Mouse (Mus musculus) kidney, embryonic 14.5 days (tissue): ENCODE measurements at regions not wholly inside any gene's neighbourhood (a gene's known extent, or its start where the extent isn't known, plus 50 kb on each side); places are given as distances from the start of the nearest gene placed in this dataset.
"Not testable (repeated sequence)": the region's sequence is repeated elsewhere in the genome, so short reads cannot be mapped to it uniquely, and the experiment has no call there.

Experiments used
- ATAC-seq: fragments of 200-750 bp; cut with Nextera tagmentation; 2 replicates; pipeline ENCODE4 v1.8.0; 2017; ENCODE audit warnings: moderate number of reproducible peaks, mild to moderate bottlenecking, moderate TSS enrichment, moderate library complexity; ENCODE audit not compliant: low FRiP score, low TSS enrichment
- H3K27ac ChIP-seq: fragments of 300-500 bp; sonication (generic); 2 replicates; pipeline ENCODE4 v1.5.1; 2014; ENCODE audit warnings: low read depth, mild to moderate bottlenecking, low read length, moderate library complexity, mixed read lengths
- H3K27me3 ChIP-seq: fragments of 300-500 bp; sonication (generic); 2 replicates; pipeline ENCODE4 v1.6.1; 2014; ENCODE audit warnings: mild to moderate bottlenecking, low read length; ENCODE audit not compliant: control insufficient read depth, insufficient read depth
- H3K36me3 ChIP-seq: fragments of 300-500 bp; sonication (generic); 2 replicates; pipeline ENCODE4 v1.6.1; 2014; ENCODE audit warnings: low read length, mixed read lengths; ENCODE audit not compliant: control insufficient read depth, insufficient read depth
- H3K4me1 ChIP-seq: fragments of 300-500 bp; sonication (generic); 2 replicates; pipeline ENCODE4 v1.6.1; 2014; ENCODE audit warnings: low read length, mixed read lengths; ENCODE audit not compliant: control insufficient read depth, insufficient read depth
- H3K4me2 ChIP-seq: fragments of 300-500 bp; sonication (generic); replicated peaks from 2 replicates; pipeline ENCODE4 v1.6.1; 2014; ENCODE audit warnings: low read depth, mild to moderate bottlenecking, low read length
- H3K4me3 ChIP-seq: fragments of 300-500 bp; sonication (generic); 2 replicates; pipeline ENCODE4 v1.5.1; 2014; ENCODE audit warnings: mild to moderate bottlenecking, low read length
- H3K9ac ChIP-seq: fragments of 300-500 bp; sonication (generic); 2 replicates; pipeline ENCODE4 v1.6.1; 2014; ENCODE audit warnings: low read depth, mild to moderate bottlenecking, low read length, moderate library complexity
- H3K9me3 ChIP-seq: fragments of 300-500 bp; sonication (generic); 2 replicates; pipeline ENCODE4 v1.6.1; 2016; ENCODE audit warnings: low read length; ENCODE audit not compliant: control insufficient read depth
- WGBS: fragments of 180-500 bp; shearing (Covaris S2); extraction: QIAGEN DNeasy Blood & Tissue Kit; methylation state at CpG from one replicate; pipeline ENCODE4 v1.1.7; 2014; 5-methylcytosine and 5-hydroxymethylcytosine counted together

GRCm38 (mm10) chr16:9056430-9056829 lies 226.5 kb downstream of the 1810013L24Rik start:
- Histone ChIP-seq H3K27ac (no peak overlapping the region), H3K4me1 (no peaks in the 10 kb centered on the region), H3K4me2 (no peak overlapping the region), H3K27me3 (no peaks in the 10 kb centered on the region), H3K9me3 (no peaks in the 10 kb centered on the region), H3K36me3 (no peaks in the 10 kb centered on the region), H3K4me3 (no peak overlapping the region), H3K9ac (no peak overlapping the region)
- WGBS, result 83% methylated on average over 3 of the region's 3 CpGs
- no peak for ATAC-seq

GRCm38 (mm10) chr16:9071526-9071925 lies 241.6 kb downstream of the 1810013L24Rik start:
- 85% methylated on average over 4 of the region's 4 CpGs for WGBS
- Histone ChIP-seq H3K4me3 (no peak overlapping the region), H3K4me2 (no peak overlapping the region), H3K27ac (no peak overlapping the region), H3K4me1 (no peaks in the 10 kb centered on the region), H3K9ac (no peak overlapping the region), H3K27me3 (no peaks in the 10 kb centered on the region), H3K36me3 (no peaks in the 10 kb centered on the region), H3K9me3 (no peaks in the 10 kb centered on the region)
- no peak for ATAC-seq

GRCm38 (mm10) chr16:9071956-9072355 lies 242.1 kb downstream of the 1810013L24Rik start:
- not testable (repeated sequence) for ATAC-seq, H3K4me1 ChIP-seq, H3K4me3 ChIP-seq, H3K27ac ChIP-seq, H3K4me2 ChIP-seq, H3K27me3 ChIP-seq, H3K9ac ChIP-seq, H3K9me3 ChIP-seq, H3K36me3 ChIP-seq
- 76% methylated on average over 5 of the region's 5 CpGs for WGBS

GRCm38 (mm10) chr16:9074295-9074694 lies 244.4 kb downstream of the 1810013L24Rik start:
- Histone ChIP-seq H3K27me3 (no peaks in the 10 kb centered on the region), H3K4me1 (no peaks in the 10 kb centered on the region), H3K4me3 (no peak overlapping the region), H3K36me3 (no peaks in the 10 kb centered on the region), H3K4me2 (no peak overlapping the region), H3K27ac (no peak overlapping the region), H3K9me3 (no peaks in the 10 kb centered on the region), H3K9ac (no peak overlapping the region)
- no peak for ATAC-seq
- 94% methylated on average over 4 of the region's 4 CpGs for WGBS

- Histone ChIP-seq H3K4me1 (no peaks in the 10 kb centered on the region), H3K9me3 (no peaks in the 10 kb centered on the region), H3K36me3 (no peaks in the 10 kb centered on the region), H3K27ac (no peak overlapping the region), H3K9ac (no peak overlapping the region), H3K4me3 (no peak overlapping the region), H3K4me2 (no peak overlapping the region), H3K27me3 (no peaks in the 10 kb centered on the region)
- WGBS, result 85% methylated on average over 2 of the region's 2 CpGs
- no peak for ATAC-seq
Measured at GRCm38 (mm10) chr16:9077451-9077850, 247.6 kb downstream of the 1810013L24Rik start.

- Histone ChIP-seq H3K9ac (no peak overlapping the region), H3K4me3 (no peak overlapping the region), H3K27me3 (no peaks in the 10 kb centered on the region), H3K27ac (no peak overlapping the region), H3K9me3 (no peaks in the 10 kb centered on the region), H3K4me1 (no peaks in the 10 kb centered on the region), H3K36me3 (no peaks in the 10 kb centered on the region), H3K4me2 (no peak overlapping the region)
- no peak for ATAC-seq
- 81% methylated on average over 4 of the region's 4 CpGs for WGBS
Measured at GRCm38 (mm10) chr16:9078405-9078942, 248.6 kb downstream of the 1810013L24Rik start.

GRCm38 (mm10) chr16:9083040-9083439 lies 253.1 kb downstream of the 1810013L24Rik start:
- H3K27me3 ChIP-seq, result no peaks in the 10 kb centered on the region
- H3K9ac ChIP-seq, result no peak overlapping the region
- no peaks in the 10 kb centered on the region for H3K9me3 ChIP-seq
- no peak overlapping the region for H3K4me2 ChIP-seq
- no peak overlapping the region for H3K27ac ChIP-seq
- 92% methylated on average over 3 of the region's 3 CpGs for WGBS
- no peak overlapping the region for H3K4me3 ChIP-seq
- H3K36me3 ChIP-seq, result no peaks in the 10 kb centered on the region
- no peaks in the 10 kb centered on the region for H3K4me1 ChIP-seq
- ATAC-seq, result no peak

- Histone ChIP-seq H3K4me3 (no peak overlapping the region), H3K36me3 (no peaks in the 10 kb centered on the region), H3K9ac (no peak overlapping the region), H3K27me3 (no peaks in the 10 kb centered on the region), H3K4me1 (no peaks in the 10 kb centered on the region), H3K4me2 (no peak overlapping the region), H3K9me3 (no peaks in the 10 kb centered on the region), H3K27ac (no peak overlapping the region)
- ATAC-seq, result no peak
- WGBS, result 90% methylated on average over 2 of the region's 2 CpGs
Measured at GRCm38 (mm10) chr16:9083740-9084139, 253.8 kb downstream of the 1810013L24Rik start.

- no peaks in the 10 kb centered on the region for H3K4me1 ChIP-seq
- H3K9me3 ChIP-seq, result no peaks in the 10 kb centered on the region
- no peak overlapping the region for H3K9ac ChIP-seq
- no peaks in the 10 kb centered on the region for H3K27me3 ChIP-seq
- no peak overlapping the region for H3K4me3 ChIP-seq
- no peak overlapping the region for H3K27ac ChIP-seq
- no peak for ATAC-seq
- H3K36me3 ChIP-seq, result no peaks in the 10 kb centered on the region
- WGBS, result 66% methylated on average over 1 of the region's 1 CpGs
- H3K4me2 ChIP-seq, result no peak overlapping the region
Measured at GRCm38 (mm10) chr16:9084581-9084980, 254.7 kb downstream of the 1810013L24Rik start.
